ENCODE assay signal across 8 mouse cellular contexts in genomic region chr4:134768226-134768888, GRCm38 (mm10). TPM values are rescaled to one million over a fixed set of nuclear protein-coding genes. Genes with fewer than 3 reads are reported as not detected.
DNase-seq lines count a peak whose midpoint lies in the region; ATAC-seq and TF ChIP-seq lines count a peak whose summit lies in the region.

No protein-coding gene starts in this region.

- TF ChIP-seq CTCF in lung, postnatal 0 days (IDR thresholded peaks at IDR 0.05) = no peak

- peak; percentile 24 for DNase-seq in lung, postnatal 0 days (ENCODE audit: low spot score)
- DNase-seq in lung, postnatal 14 days = no peak
- peak; percentile 47 for DNase-seq in adrenal gland, postnatal 25 days
- DNase-seq in right cerebral cortex, adult 2 months (ENCODE audit: low spot score in 2 of 2) = no peak
- DNase-seq in layer of hippocampus, adult 8-10 months (ENCODE audit: low spot score in 2 of 2) = no peak
- no peak for DNase-seq in left cerebral cortex, postnatal 25 days (ENCODE audit: low spot score in 2 of 2)

- no peak for ATAC-seq in lung, postnatal 0 days
- no peak for ATAC-seq in embryonic facial prominence, embryonic 15.5 days (ENCODE audit: insufficient number of reproducible peaks, low FRiP score, low TSS enrichment, low read depth)
- no peak for ATAC-seq in limb, embryonic 15.5 days (ENCODE audit: insufficient number of reproducible peaks, low FRiP score, low TSS enrichment, low read depth)

- H3K27ac ChIP-seq in lung, postnatal 0 days (ENCODE audit: low read length) = no peak overlapping the region
- 0 out of 2 replicates have a peak overlapping the region, but pooled peaks have one; percentile 44 for H3K27ac ChIP-seq in embryonic facial prominence, embryonic 15.5 days (replicated peaks)
- H3K27ac ChIP-seq in limb, embryonic 15.5 days = no peak overlapping the region

- H3K36me3 ChIP-seq in lung, postnatal 0 days (ENCODE audit: insufficient read depth, low read length) = no peaks in the 10 kb centered on the region
- no peaks in the 10 kb centered on the region for H3K36me3 ChIP-seq in embryonic facial prominence, embryonic 15.5 days
- H3K36me3 ChIP-seq in limb, embryonic 15.5 days = no peaks in the 10 kb centered on the region

- peak overlapping the region; percentile 60 for H3K4me3 ChIP-seq in lung, postnatal 0 days (ENCODE audit: low read depth, low read length)
- peak overlapping the region; percentile 78 for H3K4me3 ChIP-seq in embryonic facial prominence, embryonic 15.5 days (replicated peaks)
- peak overlapping the region; percentile 81 for H3K4me3 ChIP-seq in limb, embryonic 15.5 days

- intact Hi-C loops in left cerebral cortex, postnatal 25 days (cut with DNase I) = no loop called here

- peaks cover 33% of the 10 kb centered on the region; the same call in 1 of the 2 replicates for H3K4me1 ChIP-seq in lung, postnatal 0 days (ENCODE audit: insufficient read depth, low read depth, low read length)
- H3K4me1 ChIP-seq in embryonic facial prominence, embryonic 15.5 days = peaks cover 46% of the 10 kb centered on the region
- H3K4me1 ChIP-seq in limb, embryonic 15.5 days = peaks cover 39% of the 10 kb centered on the region

- no peaks in the 10 kb centered on the region for H3K9me3 ChIP-seq in lung, postnatal 0 days (ENCODE audit: low read length)
- no peaks in the 10 kb centered on the region for H3K9me3 ChIP-seq in embryonic facial prominence, embryonic 15.5 days (replicated peaks)
- H3K9me3 ChIP-seq in limb, embryonic 15.5 days = no peaks in the 10 kb centered on the region

- H3K4me2 ChIP-seq in lung, postnatal 0 days (replicated peaks; ENCODE audit: low read depth, low read length) = peak overlapping the region; percentile 92
- H3K4me2 ChIP-seq in embryonic facial prominence, embryonic 15.5 days (replicated peaks) = peak overlapping the region; percentile 93
- H3K4me2 ChIP-seq in limb, embryonic 15.5 days = peak overlapping the region; percentile 78

- no peak for TF ChIP-seq EP300 in lung, postnatal 0 days (IDR thresholded peaks at IDR 0.05)

- H3K27me3 ChIP-seq in lung, postnatal 0 days (replicated peaks; ENCODE audit: insufficient read depth, low read length) = no peaks in the 10 kb centered on the region
- no peaks in the 10 kb centered on the region for H3K27me3 ChIP-seq in embryonic facial prominence, embryonic 15.5 days
- 0 out of 2 replicates have a peak, but pooled peaks cover 14% of the 10 kb centered on the region for H3K27me3 ChIP-seq in limb, embryonic 15.5 days

- H3K9ac ChIP-seq in lung, postnatal 0 days (replicated peaks; ENCODE audit: low read depth) = no peak overlapping the region
- no peak overlapping the region; the same call in 1 of the 2 replicates for H3K9ac ChIP-seq in embryonic facial prominence, embryonic 15.5 days
- no peak overlapping the region; the same call in 1 of the 2 replicates for H3K9ac ChIP-seq in limb, embryonic 15.5 days

- WGBS in lung, postnatal 0 days = 15% methylated on average over 21 of the region's 21 CpGs
- 9% methylated on average over 21 of the region's 21 CpGs for WGBS in embryonic facial prominence, embryonic 15.5 days
- 10% methylated on average over 21 of the region's 21 CpGs for WGBS in limb, embryonic 15.5 days

RNA-seq across cellular contexts. Expression of gene Ldlrap1, which starts 0.5 kb away (rescaled TPM):
- polyA plus RNA-seq in lung, postnatal 0 days (2015; fragmentation: Nextera tagmentation; extraction: Ambion mirVana) = 23.5 and 24.4 TPM in 2 replicates
- total RNA-seq in adrenal gland, postnatal 25 days (2021) = 42.4 and 43.3 TPM in 2 replicates
- 36.7 and 37.6 TPM in 2 replicates for polyA plus RNA-seq in embryonic facial prominence, embryonic 15.5 days (2015; fragmentation: Nextera tagmentation; extraction: Ambion mirVana)
- polyA plus RNA-seq in limb, embryonic 15.5 days (2015; fragmentation: Nextera tagmentation; extraction: Ambion mirVana) = 31.8 and 33.9 TPM in 2 replicates
- total RNA-seq in layer of hippocampus, adult 8-10 months (2022) = 1 to 10 TPM; 1.9 to 4.8 (median 3.0) TPM
- total RNA-seq in left cerebral cortex, postnatal 25 days (2021) = 1 to 10 TPM; 2.7 TPM

Comparison
In these comparisons a context has a peak if more than half of its experiments do, and no peak if none do; other contexts are left out.
1. DNase-seq: peak in lung, postnatal 0 days (single experiment) and adrenal gland, postnatal 25 days (single experiment); none in lung, postnatal 14 days (single experiment), right cerebral cortex, adult 2 months (0 of 2), layer of hippocampus, adult 8-10 months (0 of 2) and left cerebral cortex, postnatal 25 days (0 of 2).
2. Peak in every context shown above with its lines, with median percentiles within 50 percentile points of each other: H3K4me2 ChIP-seq and H3K4me3 ChIP-seq.